Mouse (Mus musculus): Measurements from ENCODE around the gene Luc7l2.
A peak's percentile ranks its signal among the peaks of the same experiment; 100 is the strongest.

GRCm38 (mm10) chr6:38650263-38650937 lies 99.3 kb downstream of the Luc7l2 start:
- TF ChIP-seq CTCF (IDR thresholded peaks at IDR 0.05; ENCODE audit: borderline replicate concordance, insufficient read depth, low read depth, low read length) (peak; percentile 94), POLR2A (IDR thresholded peaks at IDR 0.05; ENCODE audit: borderline replicate concordance, insufficient read depth, low read length) (no peak)
